Mouse (Mus musculus): ENCODE measurements around the gene Sat1.

GRCm38 (mm10) chrX:155262235-155262914, 46.1 kb upstream of the Sat1 start, which contains the start of gene Acot9:
- TF ChIP-seq CTCF (IDR thresholded peaks at IDR 0.05) (peak; percentile 78), EP300 (IDR thresholded peaks at IDR 0.05; ENCODE audit: insufficient read depth, low read depth, low read length) (0 out of 2 replicates have a peak, but pooled peaks have one; percentile 32), POLR2A (IDR thresholded peaks at IDR 0.05; ENCODE audit: insufficient read depth, low read depth, low read length) (peak; percentile 88)
